Mouse (Mus musculus) c-Kit-positive CD71-positive TER-119-positive erythroid progenitor cells, embryonic 14.5 days (primary cell): ENCODE measurements around the gene Ddah2.
"Not testable (repeated sequence)": the region's sequence is repeated elsewhere in the genome, so short reads cannot be mapped to it uniquely, and the experiment has no call there.

ENCODE experiments used
- DNase-seq: peaks from one replicate; pipeline ENCODE4 v3.0.0-alpha.2; 2013; ENCODE audit warnings: low spot score

Ddah2 gene

GRCm38 (mm10) chr17:35027277-35028068 is 31.4 kb upstream of the Ddah2 start, which contains the start of gene Sapcd1:
TSS of gene Sapcd1 (minus strand) at chr17:35028016.
- no peak for DNase-seq

- no peak for DNase-seq
Observed at GRCm38 (mm10) chr17:35028315-35028714, 30.5 kb upstream of the Ddah2 start.

GRCm38 (mm10) chr17:35029691-35030532 is 28.9 kb upstream of the Ddah2 start:
- no peak for DNase-seq

- no peak for DNase-seq
Observed at GRCm38 (mm10) chr17:35031272-35031671, 27.6 kb upstream of the Ddah2 start.

GRCm38 (mm10) chr17:35031880-35032279 is 27.0 kb upstream of the Ddah2 start:
- no peak for DNase-seq

- DNase-seq: no peak
Observed at GRCm38 (mm10) chr17:35032323-35032870, 26.4 kb upstream of the Ddah2 start.

- DNase-seq: not testable (repeated sequence)
Observed at GRCm38 (mm10) chr17:35033703-35034102, 25.1 kb upstream of the Ddah2 start.

GRCm38 (mm10) chr17:35034896-35035295 is 23.9 kb upstream of the Ddah2 start:
- DNase-seq: no peak

GRCm38 (mm10) chr17:35039121-35039873 is 19.5 kb upstream of the Ddah2 start:
- no peak for DNase-seq

GRCm38 (mm10) chr17:35043794-35044193 is 15.0 kb upstream of the Ddah2 start:
- DNase-seq: no peak

- peak; percentile 83 for DNase-seq
Observed at GRCm38 (mm10) chr17:35044904-35045806, 13.7 kb upstream of the Ddah2 start.

- DNase-seq: no peak
Observed at GRCm38 (mm10) chr17:35045807-35046680, 12.8 kb upstream of the Ddah2 start.

- DNase-seq: peak; percentile 97
Observed at GRCm38 (mm10) chr17:35046681-35047455, 12.0 kb upstream of the Ddah2 start, which contains the start of gene Msh5. TSS of gene Msh5 (minus strand) at chr17:35046745.

- peak; percentile 49 for DNase-seq
Observed at GRCm38 (mm10) chr17:35047688-35048087, 11.1 kb upstream of the Ddah2 start.

GRCm38 (mm10) chr17:35048149-35048931 is 10.5 kb upstream of the Ddah2 start:
- peak; percentile 45 for DNase-seq

- DNase-seq: no peak
Observed at GRCm38 (mm10) chr17:35048932-35049440, 9.8 kb upstream of the Ddah2 start.

GRCm38 (mm10) chr17:35049561-35050016 is 9.2 kb upstream of the Ddah2 start, which contains the start of gene Clic1:
TSS of gene Clic1 (plus strand) at chr17:35049966.
- DNase-seq: peak; percentile 52
